Mouse (Mus musculus) T-helper 1 cell (primary cell): ENCODE measurements around the gene Bmpr2.

Experiments
- in situ Hi-C: fragments of 300-600 bp; cut with MboI, MseI; formaldehyde crosslinking; loops from one replicate; pipeline ENCODE4 v1.15.1; 2025; ENCODE audit warnings: high pct_unique_total_duplicates

Gene Bmpr2

DNA sequence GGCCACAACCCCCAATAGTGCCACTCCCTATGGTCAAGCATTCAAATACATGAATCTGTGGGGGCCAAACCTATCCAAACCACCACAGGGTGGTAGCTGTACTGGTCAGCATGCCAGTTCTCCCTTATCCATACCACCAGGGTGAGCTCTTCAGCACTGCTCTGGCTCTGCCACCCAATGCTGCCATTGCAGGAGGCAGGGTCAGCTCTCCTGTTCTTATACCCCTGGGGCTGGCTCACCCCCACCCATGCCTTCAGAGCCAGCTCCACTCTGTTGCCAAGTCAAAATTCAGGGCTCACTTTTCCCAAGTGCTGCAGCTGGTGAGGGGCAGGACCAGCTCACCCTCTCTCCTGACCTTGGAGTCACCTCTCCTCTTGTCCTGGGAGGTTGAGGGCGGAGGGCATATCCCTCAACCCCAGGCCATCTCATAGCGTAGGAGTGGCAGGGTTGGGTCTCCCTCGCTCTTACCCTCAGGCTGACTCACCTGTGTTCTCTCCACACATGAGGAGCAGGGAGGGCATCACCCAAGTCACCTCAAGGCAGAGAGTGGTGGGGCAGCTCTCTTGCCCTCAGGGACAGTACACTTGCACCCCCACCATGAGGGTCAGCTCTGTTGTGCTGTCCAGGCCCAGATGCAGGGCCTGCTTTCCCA is 162.9 kb downstream of the Bmpr2 start:
- in situ Hi-C loops = no loop called here

DNA sequence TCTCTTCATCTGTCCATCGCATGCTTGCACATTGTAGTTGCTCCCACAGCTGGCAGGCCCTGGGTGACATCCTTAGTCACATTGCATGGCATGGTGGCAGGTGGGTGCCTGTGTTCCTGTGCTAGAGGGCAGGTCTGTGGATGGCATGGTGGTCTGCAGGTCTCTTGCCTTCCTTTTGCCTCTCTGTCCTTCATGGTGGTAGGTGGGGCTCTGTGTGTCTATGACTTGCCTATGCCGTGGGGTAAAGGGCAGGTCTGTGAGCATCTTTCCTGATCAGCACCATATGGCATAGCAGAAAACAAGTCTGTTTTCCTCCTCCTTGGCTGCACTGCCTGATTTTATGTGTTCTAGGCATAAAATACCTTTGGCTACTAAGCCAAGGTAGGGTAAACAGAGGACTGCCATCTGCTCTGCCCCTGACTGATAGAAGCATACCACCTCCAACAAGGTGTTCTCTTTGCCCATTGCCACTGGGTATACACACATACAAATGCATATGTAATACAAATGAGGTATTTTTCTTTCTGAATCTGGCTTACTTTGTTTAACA is 164.0 kb downstream of the Bmpr2 start:
- in situ Hi-C loops = no loop called here
